In the genomic region with DNA sequence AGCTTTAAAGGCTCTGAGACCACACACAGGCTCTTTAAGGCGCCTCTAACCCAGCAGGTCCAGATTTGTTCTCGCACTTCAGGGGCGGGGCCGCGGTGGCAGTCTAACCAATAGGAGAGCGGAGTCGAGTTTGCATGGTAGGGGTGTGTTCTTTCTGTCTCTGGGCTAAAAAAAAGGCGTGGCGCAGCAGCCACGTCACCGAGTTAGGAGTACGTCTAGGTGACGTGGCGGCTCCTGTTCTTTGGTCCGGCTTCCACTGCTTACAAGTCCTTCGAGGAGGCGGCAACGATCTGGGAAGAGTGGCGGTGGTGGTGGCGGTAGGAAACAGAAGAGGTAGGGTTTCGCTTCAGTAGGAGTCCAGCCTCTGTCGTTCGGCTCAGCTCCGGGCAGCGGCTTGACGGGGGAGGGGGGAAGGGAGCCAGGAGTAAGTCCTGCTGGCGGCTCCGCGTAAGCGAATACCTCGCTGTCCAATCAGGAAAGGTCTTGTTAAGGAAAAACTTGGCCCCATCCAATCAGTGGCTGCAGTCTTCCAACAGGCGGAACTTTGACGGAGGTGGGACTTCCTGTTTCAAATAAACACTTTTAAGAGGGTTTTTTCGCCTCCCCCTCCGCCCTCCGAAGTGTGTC, we compare ENCODE assay signal across 8 mouse cellular contexts. TPM values are rescaled to one million over a fixed set of nuclear protein-coding genes. Genes with fewer than 3 reads are reported as not detected.
DNase-seq lines count a peak whose midpoint lies in the region; ATAC-seq and TF ChIP-seq lines count a peak whose summit lies in the region.

Gene Stx5a (plus strand): TSS at position 171 of the 627 bp plus-strand sequence.

- peak; percentile 99 for DNase-seq in CD4-positive helper T cell, adult 2 months (ENCODE audit: low read depth, low spot score)
- peak; percentile 96 for DNase-seq in brain, embryonic 18.5 days (ENCODE audit: low read depth, low spot score)
- DNase-seq in kidney, postnatal 0 days (ENCODE audit: low spot score) = peak; percentile 99
- peak; percentile 93 for DNase-seq in liver, embryonic 11.5 days (ENCODE audit: low spot score)
- peak; percentile 99 for DNase-seq in naive thymus-derived CD4-positive, alpha-beta T cell, adult 2 months (ENCODE audit: low read depth)

- peak; percentile 96 for ATAC-seq in erythroid progenitor cell, adult 5-6 weeks (replicated peaks; ENCODE audit: low FRiP score, poor library complexity, severe bottlenecking)
- peak; percentile 98 for ATAC-seq in heart, embryonic 12.5 days (ENCODE audit: insufficient number of reproducible peaks, low FRiP score)
- ATAC-seq in kidney, postnatal 0 days (replicated peaks; ENCODE audit: low FRiP score, low read depth) = peak; percentile 96
- ATAC-seq in liver, embryonic 11.5 days (replicated peaks; ENCODE audit: low FRiP score) = peak; percentile 97
- ATAC-seq in stomach, embryonic 14.5 days (ENCODE audit: insufficient number of reproducible peaks, insufficient read depth, low FRiP score, low read depth) = peak; percentile 98

- H3K4me2 ChIP-seq in heart, embryonic 12.5 days = peak within 1 kb of the TSS; percentile 98
- peak within 1 kb of the TSS; percentile 98 for H3K4me2 ChIP-seq in kidney, postnatal 0 days (ENCODE audit: low read length)
- H3K4me2 ChIP-seq in liver, embryonic 11.5 days = peak within 1 kb of the TSS; percentile 89
- peak within 1 kb of the TSS; percentile 96 for H3K4me2 ChIP-seq in stomach, embryonic 14.5 days (replicated peaks; ENCODE audit: low read depth, low read length)

- H3K4me1 ChIP-seq in heart, embryonic 12.5 days (replicated peaks) = peaks cover 21% of the 10 kb centered on the region
- peaks cover 12% of the 10 kb centered on the region; the same call in 1 of the 2 replicates for H3K4me1 ChIP-seq in kidney, postnatal 0 days (replicated peaks; ENCODE audit: insufficient read depth, low read length)
- peaks cover 19% of the 10 kb centered on the region for H3K4me1 ChIP-seq in liver, embryonic 11.5 days (replicated peaks; ENCODE audit: control insufficient read depth, insufficient read depth, low read length)
- peaks cover 17% of the 10 kb centered on the region for H3K4me1 ChIP-seq in stomach, embryonic 14.5 days (ENCODE audit: control insufficient read depth, insufficient read depth, low read length)

- no peak for TF ChIP-seq CTCF in kidney, postnatal 0 days (IDR thresholded peaks at IDR 0.05; ENCODE audit: low read depth)

- under 1% methylated on average over 36 of the region's 36 CpGs for WGBS in heart, embryonic 12.5 days
- under 1% methylated on average over 36 of the region's 36 CpGs for WGBS in kidney, postnatal 0 days
- WGBS in liver, embryonic 11.5 days = under 1% methylated on average over 36 of the region's 36 CpGs
- under 1% methylated on average over 36 of the region's 36 CpGs for WGBS in stomach, embryonic 14.5 days

- peaks cover 68% of the 10 kb centered on the region for H3K36me3 ChIP-seq in heart, embryonic 12.5 days
- H3K36me3 ChIP-seq in kidney, postnatal 0 days (ENCODE audit: insufficient read depth, low read length) = peaks cover 31% of the 10 kb centered on the region
- peaks cover 43% of the 10 kb centered on the region for H3K36me3 ChIP-seq in liver, embryonic 11.5 days (ENCODE audit: control insufficient read depth, insufficient read depth, low read length)
- peaks cover 49% of the 10 kb centered on the region for H3K36me3 ChIP-seq in stomach, embryonic 14.5 days (ENCODE audit: control insufficient read depth, insufficient read depth, low read length)

- H3K27ac ChIP-seq in heart, embryonic 12.5 days (ENCODE audit: poor library complexity, severe bottlenecking) = peak within 1 kb of the TSS; percentile 97
- H3K27ac ChIP-seq in kidney, postnatal 0 days = peak within 1 kb of the TSS; percentile 97
- peak within 1 kb of the TSS; percentile 85 for H3K27ac ChIP-seq in liver, embryonic 11.5 days (ENCODE audit: low read depth, low read length)
- H3K27ac ChIP-seq in stomach, embryonic 14.5 days (ENCODE audit: low read length) = peak within 1 kb of the TSS; percentile 96

- H3K27me3 ChIP-seq in heart, embryonic 12.5 days (replicated peaks) = no peaks in the 10 kb centered on the region
- H3K27me3 ChIP-seq in kidney, postnatal 0 days (ENCODE audit: insufficient read depth, low read length) = no peaks in the 10 kb centered on the region
- H3K27me3 ChIP-seq in liver, embryonic 11.5 days (replicated peaks; ENCODE audit: control insufficient read depth, insufficient read depth, low read length) = no peaks in the 10 kb centered on the region
- H3K27me3 ChIP-seq in stomach, embryonic 14.5 days (ENCODE audit: control insufficient read depth, insufficient read depth, low read length) = no peaks in the 10 kb centered on the region

- no peaks in the 10 kb centered on the region for H3K9me3 ChIP-seq in heart, embryonic 12.5 days (replicated peaks)
- no peaks in the 10 kb centered on the region for H3K9me3 ChIP-seq in kidney, postnatal 0 days (replicated peaks; ENCODE audit: low read length)
- H3K9me3 ChIP-seq in liver, embryonic 11.5 days (ENCODE audit: control insufficient read depth, low read length) = no peaks in the 10 kb centered on the region
- H3K9me3 ChIP-seq in stomach, embryonic 14.5 days (ENCODE audit: control insufficient read depth, low read depth, low read length) = no peaks in the 10 kb centered on the region

- H3K4me3 ChIP-seq in heart, embryonic 12.5 days = peak within 1 kb of the TSS; percentile 72
- peak within 1 kb of the TSS; percentile 68 for H3K4me3 ChIP-seq in kidney, postnatal 0 days (replicated peaks; ENCODE audit: low read depth, low read length)
- peak within 1 kb of the TSS; percentile 94 for H3K4me3 ChIP-seq in liver, embryonic 11.5 days (ENCODE audit: low read depth, low read length)
- peak within 1 kb of the TSS; percentile 97 for H3K4me3 ChIP-seq in stomach, embryonic 14.5 days (ENCODE audit: low read depth, low read length)

- H3K9ac ChIP-seq in heart, embryonic 12.5 days = peak within 1 kb of the TSS; percentile 87
- H3K9ac ChIP-seq in kidney, postnatal 0 days (ENCODE audit: low read depth, low read length) = peak within 1 kb of the TSS; percentile 81
- peak within 1 kb of the TSS; percentile 95 for H3K9ac ChIP-seq in liver, embryonic 11.5 days (ENCODE audit: low read depth, low read length)
- H3K9ac ChIP-seq in stomach, embryonic 14.5 days (replicated peaks; ENCODE audit: low read depth, low read length) = peak within 1 kb of the TSS; percentile 95

RNA-seq across cellular contexts. Expression of gene Stx5a, which starts in this region (rescaled TPM):
- total RNA-seq in erythroid progenitor cell, adult 5-6 weeks (2015; ENCODE audit: low replicate concordance) = 67.0 and 97.7 TPM in 2 replicates
- total RNA-seq in erythroid progenitor cell, adult 5-6 weeks (2017; ENCODE audit: low replicate concordance) = 119 and 128 TPM in 2 replicates
- 86.1 and 88.1 TPM in 2 replicates for polyA plus RNA-seq in heart, embryonic 12.5 days (2016; fragmentation: Nextera tagmentation; extraction: Ambion mirVana)
- polyA plus RNA-seq in kidney, postnatal 0 days (2015; fragmentation: Nextera tagmentation; extraction: Ambion mirVana) = 105 and 115 TPM in 2 replicates
- 69.5 and 73.1 TPM in 2 replicates for polyA plus RNA-seq in liver, embryonic 11.5 days (2014; fragmentation: Nextera tagmentation; extraction: Ambion mirVana)
- 141 and 143 TPM in 2 replicates for polyA plus RNA-seq in stomach, embryonic 14.5 days (2014; fragmentation: Nextera tagmentation; extraction: Ambion mirVana)

Comparison
In these comparisons a context has a peak if more than half of its experiments do, and no peak if none do; other contexts are left out.
1. Peak in every context shown above with its lines: DNase-seq, ATAC-seq, H3K4me3 ChIP-seq and H3K27ac ChIP-seq.